Mouse (Mus musculus): ENCODE measurements at regions not wholly inside any gene's neighbourhood (a gene's known extent, or its start where the extent isn't known, plus 50 kb on each side); places are given as distances from the start of the nearest gene placed in this dataset.

DNA sequence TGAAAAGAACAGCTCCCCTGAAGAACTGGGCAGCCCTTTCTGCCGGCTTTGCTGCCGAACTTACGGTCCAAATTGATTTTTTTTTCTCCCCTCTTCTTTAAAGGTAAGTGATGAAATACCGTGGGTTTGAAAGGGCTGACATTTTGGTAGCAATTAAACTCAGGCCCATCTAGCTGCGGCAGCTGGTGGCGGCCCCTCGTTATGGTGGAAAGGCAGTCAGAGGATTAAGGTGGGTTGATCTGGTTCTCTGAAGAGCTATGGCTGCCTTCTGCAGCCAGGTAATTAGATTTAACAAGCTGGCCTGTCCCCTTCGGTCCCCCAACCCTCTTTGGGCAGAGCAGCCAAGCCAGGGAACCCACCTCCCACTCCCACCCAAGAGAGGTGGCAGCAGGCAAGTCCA is 214.1 kb upstream of the Csf3r start:
- Histone ChIP-seq H3K4me2 (ENCODE audit: low read length) (no peak overlapping the region), H3K36me3 (ENCODE audit: control insufficient read depth, insufficient read depth, low read length) (no peaks in the 10 kb centered on the region), H3K9me3 (replicated peaks; ENCODE audit: control insufficient read depth, low read length) (no peaks in the 10 kb centered on the region), H3K27me3 (replicated peaks; ENCODE audit: control insufficient read depth, insufficient read depth, low read length) (no peaks in the 10 kb centered on the region), H3K9ac (ENCODE audit: low read length) (no peak overlapping the region), H3K4me1 (ENCODE audit: control insufficient read depth, insufficient read depth, low read length) (peaks cover 3% of the 10 kb centered on the region; the same call in 1 of the 2 replicates), H3K4me3 (ENCODE audit: low read depth, low read length) (no peak overlapping the region), H3K27ac (ENCODE audit: low read depth, low read length) (no peak overlapping the region)
- peak; percentile 13; the same call in 1 of the 2 replicates for ATAC-seq
- WGBS = 3% methylated on average over 8 of the region's 8 CpGs
- DNase-seq (ENCODE audit: low spot score) = peak; percentile 30

DNA sequence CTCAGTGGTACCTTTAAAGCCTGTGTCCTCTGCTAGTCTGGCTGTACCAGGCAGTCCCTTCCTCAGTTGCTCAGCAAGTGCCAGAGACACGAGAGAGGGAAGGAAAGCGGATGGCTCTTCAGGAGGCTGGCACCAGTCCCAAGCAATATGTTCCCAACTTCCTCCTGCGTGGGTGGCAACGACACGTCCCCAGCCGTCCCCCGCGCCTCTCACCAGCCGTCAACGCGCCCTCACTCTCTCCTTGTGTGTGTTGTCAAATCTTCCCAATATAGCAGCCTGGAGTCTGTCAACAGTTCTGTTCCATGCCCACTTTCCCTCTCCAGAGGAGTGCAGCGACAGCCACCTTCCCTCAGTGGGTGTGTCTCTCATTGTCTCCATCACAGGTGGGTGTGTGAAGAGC is 210.0 kb upstream of the Csf3r start:
- H3K27ac ChIP-seq (ENCODE audit: low read depth, low read length) = no peak overlapping the region
- H3K9me3 ChIP-seq (replicated peaks; ENCODE audit: control insufficient read depth, low read length) = no peaks in the 10 kb centered on the region
- H3K4me1 ChIP-seq (ENCODE audit: control insufficient read depth, insufficient read depth, low read length) = peaks cover 3% of the 10 kb centered on the region; the same call in 1 of the 2 replicates
- DNase-seq (ENCODE audit: low spot score) (peak; percentile 84), ATAC-seq (peak; percentile 64; the same call in 1 of the 2 replicates)
- H3K4me2 ChIP-seq (ENCODE audit: low read length) = no peak overlapping the region
- no peak overlapping the region for H3K9ac ChIP-seq (ENCODE audit: low read length)
- no peak overlapping the region for H3K4me3 ChIP-seq (ENCODE audit: low read depth, low read length)
- H3K36me3 ChIP-seq (ENCODE audit: control insufficient read depth, insufficient read depth, low read length) = no peaks in the 10 kb centered on the region
- WGBS = 59% methylated on average over 12 of the region's 12 CpGs
- no peaks in the 10 kb centered on the region for H3K27me3 ChIP-seq (replicated peaks; ENCODE audit: control insufficient read depth, insufficient read depth, low read length)

DNA sequence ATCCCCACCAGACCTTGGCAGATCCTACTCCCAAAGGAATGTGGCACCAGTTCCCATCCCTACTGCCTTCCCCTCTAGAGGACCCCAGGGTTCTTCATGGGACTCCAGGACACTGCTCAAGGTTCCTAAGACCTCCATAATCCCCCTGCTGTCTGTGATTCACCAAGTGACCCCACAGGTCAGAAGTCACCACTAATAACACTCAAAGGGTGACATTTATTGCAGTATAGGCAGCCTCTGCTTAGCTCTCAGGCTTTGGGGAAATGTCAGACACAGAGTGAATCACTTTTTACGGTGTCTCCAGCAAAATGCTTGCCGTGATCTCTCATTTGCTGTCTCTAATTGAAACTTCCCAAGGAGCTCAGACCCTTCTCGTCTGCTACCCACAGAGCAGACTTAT is 209.1 kb upstream of the Csf3r start:
- H3K4me2 ChIP-seq (ENCODE audit: low read length) = no peak overlapping the region
- no peaks in the 10 kb centered on the region for H3K27me3 ChIP-seq (replicated peaks; ENCODE audit: control insufficient read depth, insufficient read depth, low read length)
- H3K9ac ChIP-seq (ENCODE audit: low read length) = no peak overlapping the region
- no peak overlapping the region for H3K27ac ChIP-seq (ENCODE audit: low read depth, low read length)
- no peaks in the 10 kb centered on the region for H3K9me3 ChIP-seq (replicated peaks; ENCODE audit: control insufficient read depth, low read length)
- no peaks in the 10 kb centered on the region for H3K36me3 ChIP-seq (ENCODE audit: control insufficient read depth, insufficient read depth, low read length)
- H3K4me1 ChIP-seq (ENCODE audit: control insufficient read depth, insufficient read depth, low read length) = no peaks in the 10 kb centered on the region; the same call in 1 of the 2 replicates
- DNase-seq (ENCODE audit: low spot score) = no peak
- no peak for ATAC-seq
- WGBS = 79% methylated on average over 3 of the region's 3 CpGs
- no peak overlapping the region for H3K4me3 ChIP-seq (ENCODE audit: low read depth, low read length)

DNA sequence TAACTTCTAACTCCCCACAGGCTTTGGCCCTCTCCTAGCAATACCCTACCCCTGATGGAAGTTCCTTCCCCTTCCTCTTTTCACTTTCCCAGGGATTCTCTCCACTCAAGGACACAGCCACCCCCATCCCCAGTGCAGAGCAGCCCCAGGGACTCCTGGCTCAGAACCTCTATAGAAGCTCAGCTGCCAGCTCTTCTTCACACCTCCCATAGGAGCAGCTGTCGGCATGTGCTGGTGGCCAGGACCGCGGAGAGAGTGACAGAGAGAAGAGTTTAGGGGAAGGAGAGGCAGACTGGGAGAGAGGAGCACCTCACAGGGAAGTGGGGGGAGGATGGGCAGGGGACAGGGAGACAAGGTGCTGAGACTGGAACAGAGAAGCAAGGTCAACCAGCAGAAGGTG is 199.8 kb upstream of the Csf3r start:
- H3K27ac ChIP-seq (ENCODE audit: low read depth, low read length) = no peak overlapping the region

DNA sequence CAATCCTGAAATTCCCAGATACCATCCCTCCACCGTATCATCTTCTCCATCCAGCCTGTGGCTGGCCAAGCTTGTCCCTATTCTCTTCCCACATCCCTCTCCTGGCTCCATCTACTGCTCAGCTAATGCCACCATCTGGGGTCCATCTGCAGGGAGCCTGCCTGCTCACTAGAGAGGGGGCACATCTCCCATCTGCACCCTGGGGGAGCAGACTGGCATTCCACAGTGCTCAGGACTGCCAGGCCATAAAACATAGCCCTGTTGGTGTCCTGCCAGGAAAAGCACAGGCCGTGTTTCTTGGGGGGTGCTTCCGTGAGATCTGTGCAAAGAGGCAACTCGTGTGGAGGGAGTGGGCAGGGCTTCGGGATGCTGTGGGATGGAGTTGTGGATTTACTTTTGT is 197.9 kb upstream of the Csf3r start:
- Histone ChIP-seq H3K9ac (ENCODE audit: low read length) (no peak overlapping the region), H3K4me3 (ENCODE audit: low read depth, low read length) (no peak overlapping the region), H3K27me3 (replicated peaks; ENCODE audit: control insufficient read depth, insufficient read depth, low read length) (no peaks in the 10 kb centered on the region), H3K4me1 (ENCODE audit: control insufficient read depth, insufficient read depth, low read length) (no peaks in the 10 kb centered on the region; the same call in 1 of the 2 replicates), H3K36me3 (ENCODE audit: control insufficient read depth, insufficient read depth, low read length) (no peaks in the 10 kb centered on the region), H3K4me2 (ENCODE audit: low read length) (no peak overlapping the region), H3K9me3 (replicated peaks; ENCODE audit: control insufficient read depth, low read length) (no peaks in the 10 kb centered on the region), H3K27ac (ENCODE audit: low read depth, low read length) (no peak overlapping the region)
- ATAC-seq = peak; percentile 37; the same call in 1 of the 2 replicates
- peak; percentile 52 for DNase-seq (ENCODE audit: low spot score)
- 70% methylated on average over 5 of the region's 5 CpGs for WGBS

More for the DNA sequence above, 199.8 kb upstream of the Csf3r start:
- WGBS = 51% methylated on average over 3 of the region's 3 CpGs
- H3K36me3 ChIP-seq (ENCODE audit: control insufficient read depth, insufficient read depth, low read length) = no peaks in the 10 kb centered on the region
- DNase-seq (ENCODE audit: low spot score) = peak; percentile 66
- H3K4me3 ChIP-seq (ENCODE audit: low read depth, low read length) = no peak overlapping the region
- peak; percentile 65; the same call in 1 of the 2 replicates for ATAC-seq
- no peaks in the 10 kb centered on the region for H3K27me3 ChIP-seq (replicated peaks; ENCODE audit: control insufficient read depth, insufficient read depth, low read length)
- no peaks in the 10 kb centered on the region for H3K9me3 ChIP-seq (replicated peaks; ENCODE audit: control insufficient read depth, low read length)
- no peak overlapping the region for H3K4me2 ChIP-seq (ENCODE audit: low read length)
- no peak overlapping the region for H3K9ac ChIP-seq (ENCODE audit: low read length)
- no peaks in the 10 kb centered on the region; the same call in 1 of the 2 replicates for H3K4me1 ChIP-seq (ENCODE audit: control insufficient read depth, insufficient read depth, low read length)

DNA sequence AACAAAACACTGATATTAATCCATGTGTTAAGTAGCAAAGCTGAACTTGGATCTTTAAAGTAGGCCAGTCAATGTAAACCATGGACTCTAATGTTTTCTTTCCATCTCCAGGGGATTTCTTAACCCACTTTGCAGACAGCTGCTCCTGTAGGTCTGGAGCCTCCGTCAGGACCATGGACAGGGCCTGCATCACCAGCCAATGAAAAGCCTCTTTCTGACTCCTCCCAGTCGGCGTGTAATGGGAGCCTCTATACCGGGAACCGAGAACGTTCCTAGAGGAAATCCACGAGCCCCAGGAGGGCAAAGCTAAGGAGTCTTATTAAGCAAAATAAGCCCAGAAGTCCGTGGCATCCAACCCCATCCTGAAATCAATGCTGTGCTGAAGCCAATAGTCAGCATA is 189.1 kb upstream of the Csf3r start:
- DNase-seq (ENCODE audit: low spot score) (peak; percentile 61), ATAC-seq (no peak)
- Histone ChIP-seq H3K36me3 (ENCODE audit: control insufficient read depth, insufficient read depth, low read length) (no peaks in the 10 kb centered on the region), H3K27ac (ENCODE audit: low read depth, low read length) (no peak overlapping the region), H3K27me3 (replicated peaks; ENCODE audit: control insufficient read depth, insufficient read depth, low read length) (no peaks in the 10 kb centered on the region), H3K9me3 (replicated peaks; ENCODE audit: control insufficient read depth, low read length) (no peaks in the 10 kb centered on the region), H3K4me2 (ENCODE audit: low read length) (no peak overlapping the region), H3K4me3 (ENCODE audit: low read depth, low read length) (no peak overlapping the region), H3K4me1 (ENCODE audit: control insufficient read depth, insufficient read depth, low read length) (no peaks in the 10 kb centered on the region), H3K9ac (ENCODE audit: low read length) (no peak overlapping the region)
- WGBS = 0% methylated on average over 8 of the region's 8 CpGs

DNA sequence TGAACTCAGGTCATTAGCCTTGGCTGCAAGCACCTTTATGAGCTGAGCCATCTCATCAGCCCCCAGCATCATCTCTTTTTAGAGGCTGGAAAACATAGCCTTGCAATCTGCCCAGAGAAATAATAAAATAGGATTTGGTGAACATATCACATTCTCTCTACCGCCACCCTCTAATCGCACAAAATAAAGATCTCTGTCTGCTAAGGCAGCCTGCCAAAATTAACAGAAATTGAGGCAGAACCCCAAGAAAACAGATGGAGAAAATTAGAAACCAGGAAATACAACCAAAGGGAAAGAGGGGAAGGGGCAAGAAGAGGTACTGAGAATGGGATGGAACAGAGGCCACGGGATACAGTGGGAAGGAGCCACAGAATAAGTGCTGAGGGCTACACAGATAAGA is 176.8 kb upstream of the Csf3r start:
- Histone ChIP-seq H3K27ac (ENCODE audit: low read depth, low read length) (peak overlapping the region; percentile 17; the same call in 1 of the 2 replicates), H3K36me3 (ENCODE audit: control insufficient read depth, insufficient read depth, low read length) (no peaks in the 10 kb centered on the region), H3K9ac (ENCODE audit: low read length) (no peak overlapping the region), H3K4me2 (ENCODE audit: low read length) (no peak overlapping the region), H3K9me3 (replicated peaks; ENCODE audit: control insufficient read depth, low read length) (no peaks in the 10 kb centered on the region), H3K27me3 (replicated peaks; ENCODE audit: control insufficient read depth, insufficient read depth, low read length) (no peaks in the 10 kb centered on the region), H3K4me3 (ENCODE audit: low read depth, low read length) (no peak overlapping the region), H3K4me1 (ENCODE audit: control insufficient read depth, insufficient read depth, low read length) (no peaks in the 10 kb centered on the region; the same call in 1 of the 2 replicates)
- WGBS = 86% methylated on average over 3 of the region's 3 CpGs
- peak; percentile 29 for DNase-seq (ENCODE audit: low spot score)
- ATAC-seq = no peak

DNA sequence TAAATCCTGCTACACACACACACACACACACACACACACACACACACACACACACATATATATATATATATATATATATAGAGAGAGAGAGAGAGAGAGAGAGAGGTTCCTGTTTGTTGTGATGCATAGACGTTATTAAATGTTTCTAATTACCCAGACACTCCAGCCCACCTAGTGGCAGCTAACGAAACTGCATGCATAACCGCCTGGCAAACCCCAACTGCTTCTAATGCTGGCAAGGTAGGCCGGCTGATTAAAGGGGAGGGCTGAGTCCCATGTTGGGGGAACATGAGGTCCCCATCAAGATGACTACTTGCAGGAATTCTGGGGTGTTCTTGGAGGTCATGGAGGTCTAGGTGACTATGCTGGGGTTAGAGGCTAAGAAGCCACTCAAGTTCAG is 174.1 kb upstream of the Csf3r start:
- WGBS = 3% methylated on average over 4 of the region's 4 CpGs

DNA sequence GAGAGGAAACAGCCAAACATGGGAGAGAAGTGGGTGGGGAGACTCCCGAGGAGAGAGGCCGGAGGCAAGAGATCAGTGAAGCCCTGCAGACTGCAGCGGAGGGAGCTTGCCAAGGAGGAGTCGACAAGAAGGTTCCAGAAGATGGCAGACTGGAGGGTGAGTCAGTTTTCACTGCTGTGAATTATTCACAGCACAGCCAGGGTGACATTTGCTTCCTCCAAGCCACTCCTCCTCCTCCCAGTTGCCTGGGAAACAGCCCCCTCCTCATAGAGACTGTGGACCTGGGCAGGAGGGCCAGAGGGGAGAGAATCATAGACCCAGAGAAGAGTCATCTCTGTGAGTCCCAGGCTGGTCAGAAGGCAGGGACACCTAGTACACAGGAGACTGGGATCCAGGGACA is 171.8 kb upstream of the Csf3r start:
- no peak overlapping the region for H3K27ac ChIP-seq (ENCODE audit: low read depth, low read length)
- H3K36me3 ChIP-seq (ENCODE audit: control insufficient read depth, insufficient read depth, low read length) = no peaks in the 10 kb centered on the region
- peaks cover 14% of the 10 kb centered on the region for H3K4me1 ChIP-seq (ENCODE audit: control insufficient read depth, insufficient read depth, low read length)
- H3K4me3 ChIP-seq (ENCODE audit: low read depth, low read length) = no peak overlapping the region
- H3K9me3 ChIP-seq (replicated peaks; ENCODE audit: control insufficient read depth, low read length) = no peaks in the 10 kb centered on the region
- H3K27me3 ChIP-seq (replicated peaks; ENCODE audit: control insufficient read depth, insufficient read depth, low read length) = no peaks in the 10 kb centered on the region
- no peak for ATAC-seq
- peak; percentile 31 for DNase-seq (ENCODE audit: low spot score)
- 56% methylated on average over 4 of the region's 4 CpGs for WGBS
- no peak overlapping the region for H3K9ac ChIP-seq (ENCODE audit: low read length)
- H3K4me2 ChIP-seq (ENCODE audit: low read length) = no peak overlapping the region

More for the DNA sequence above, 174.1 kb upstream of the Csf3r start:
- H3K4me3 ChIP-seq (ENCODE audit: low read depth, low read length) = no peak overlapping the region
- peak; percentile 84 for DNase-seq (ENCODE audit: low spot score)
- H3K9me3 ChIP-seq (replicated peaks; ENCODE audit: control insufficient read depth, low read length) = no peaks in the 10 kb centered on the region
- no peak overlapping the region for H3K4me2 ChIP-seq (ENCODE audit: low read length)
- no peaks in the 10 kb centered on the region for H3K27me3 ChIP-seq (replicated peaks; ENCODE audit: control insufficient read depth, insufficient read depth, low read length)
- H3K27ac ChIP-seq (ENCODE audit: low read depth, low read length) = no peak overlapping the region
- no peaks in the 10 kb centered on the region; the same call in 1 of the 2 replicates for H3K4me1 ChIP-seq (ENCODE audit: control insufficient read depth, insufficient read depth, low read length)
- ATAC-seq = no peak
- no peak overlapping the region for H3K9ac ChIP-seq (ENCODE audit: low read length)
- no peaks in the 10 kb centered on the region for H3K36me3 ChIP-seq (ENCODE audit: control insufficient read depth, insufficient read depth, low read length)

All from forebrain, embryonic 14.5 days (tissue).